Mouse (Mus musculus): ENCODE results near the gene Pias4. TPM values are rescaled to one million over a fixed set of nuclear protein-coding genes. Genes with fewer than 3 reads are reported as not detected.
A peak's percentile ranks its signal among the peaks of the same experiment; 100 is the strongest.

The Pias4 gene
- total RNA-seq, 2 experiments from 2014 or later, result 27.8 to 28.8 TPM

DNA sequence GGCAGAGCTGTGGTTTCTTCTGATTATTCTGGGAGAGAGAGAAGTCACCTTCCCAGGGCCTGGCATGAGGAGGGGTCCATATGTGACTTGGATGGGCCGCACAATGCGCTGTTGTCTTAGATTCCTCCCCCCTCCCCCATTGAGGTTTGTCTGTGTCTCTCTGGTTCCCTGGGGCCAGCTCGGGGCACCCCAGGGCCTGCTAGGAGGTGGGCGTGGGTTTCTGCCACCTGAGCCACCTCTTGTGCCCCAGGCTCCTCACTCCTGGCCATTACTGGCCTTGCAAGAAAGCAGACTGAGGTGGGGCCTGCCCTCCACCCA, 28.2 kb downstream of the Pias4 start:
- DNase-seq (ENCODE audit: low spot score in 2 of 2), result no peak

- DNase-seq (ENCODE audit: low spot score in 2 of 2), result no peak
Measured at GRCm38 (mm10) chr10:81138821-81139528, 28.7 kb downstream of the Pias4 start.

GRCm38 (mm10) chr10:81138131-81138782, 29.5 kb downstream of the Pias4 start:
- no peak for DNase-seq (ENCODE audit: low spot score in 2 of 2)

DNA sequence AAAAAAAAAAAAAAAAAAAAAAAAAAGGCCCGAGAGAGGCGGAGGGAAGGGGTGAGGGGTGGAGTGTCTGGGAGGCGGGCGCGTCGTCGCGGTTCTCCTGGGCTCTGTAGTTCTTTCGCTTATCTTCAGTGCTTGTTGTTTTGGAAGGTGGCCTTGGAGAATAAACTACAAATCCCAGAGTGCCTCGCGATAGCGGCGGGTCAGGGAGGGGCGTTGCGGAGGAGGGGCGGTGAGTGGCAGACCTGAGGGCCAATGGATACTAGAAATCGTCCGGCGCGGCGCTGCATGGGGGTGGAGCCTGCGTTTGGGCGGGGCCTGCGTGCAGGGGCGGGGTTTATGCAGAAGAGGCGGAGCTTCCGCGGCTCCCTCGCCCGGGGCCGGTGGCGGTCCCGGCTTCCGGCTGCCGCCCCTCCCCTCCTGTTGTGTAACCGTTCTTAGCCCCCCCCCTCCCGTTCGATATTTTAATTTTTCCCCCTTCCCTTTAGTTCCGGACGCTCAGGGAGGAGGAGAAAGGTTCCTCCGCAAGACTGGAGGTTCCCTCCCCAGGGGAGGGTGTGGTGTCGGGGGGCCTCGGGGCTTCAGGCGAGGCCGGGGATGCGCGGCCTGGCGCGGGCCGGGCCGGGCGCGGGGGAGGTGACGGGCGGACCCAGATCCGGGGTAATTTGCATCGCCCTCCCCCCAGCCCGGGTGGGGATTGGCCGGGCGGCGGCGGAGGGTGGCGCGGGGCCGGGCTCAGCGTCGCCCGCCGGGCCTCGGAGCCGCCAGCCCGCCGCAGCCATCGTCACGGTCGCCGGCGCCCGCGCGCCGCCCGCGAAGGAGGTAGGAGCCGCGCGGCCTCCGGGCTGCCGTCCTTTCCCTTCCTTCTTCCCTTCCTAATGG, 30.2 kb downstream of the Pias4 start:
- peak; percentile 100 for DNase-seq (ENCODE audit: low spot score in 2 of 2)

DNA sequence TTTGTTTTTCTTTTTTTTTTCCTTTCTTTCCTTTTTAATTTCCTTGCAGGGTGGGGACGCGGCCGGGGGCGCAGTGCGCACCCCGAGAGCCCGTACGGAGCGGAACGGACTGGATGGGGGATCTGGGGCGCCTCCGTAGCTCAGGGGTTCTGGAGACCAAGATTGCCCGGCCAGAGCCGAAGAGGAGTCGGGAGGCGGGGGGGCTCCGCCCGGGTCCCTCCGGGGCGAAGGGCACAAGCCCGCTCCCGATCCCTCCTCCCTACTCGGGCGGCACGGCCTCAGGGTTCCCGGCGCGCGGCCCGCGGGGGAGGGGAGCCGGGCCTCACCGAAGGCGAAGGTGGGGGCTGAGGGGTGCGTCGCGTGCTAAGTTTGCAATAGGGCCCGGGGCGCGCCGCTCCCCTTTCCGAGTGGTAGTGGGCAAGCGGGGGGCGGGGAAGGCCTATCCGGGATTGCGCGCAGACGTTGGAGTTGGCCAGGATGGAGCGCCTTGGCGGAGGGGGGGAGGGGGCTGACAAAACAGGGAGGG, 31.0 kb downstream of the Pias4 start:
- peak; percentile 67 to 74 for DNase-seq (ENCODE audit: low spot score in 2 of 2)

- DNase-seq (ENCODE audit: low spot score in 2 of 2), result peak; percentile 60 to 76
Measured at GRCm38 (mm10) chr10:81135831-81136705, 31.7 kb downstream of the Pias4 start.

GRCm38 (mm10) chr10:81134966-81135681, 32.6 kb downstream of the Pias4 start, which contains the start of gene Zbtb7a:
TSS of gene Zbtb7a (plus strand) at chr10:81135220.
- peak; percentile 53 to 60 for DNase-seq (ENCODE audit: low spot score in 2 of 2)

GRCm38 (mm10) chr10:81134181-81134587, 33.5 kb downstream of the Pias4 start:
- no peak for DNase-seq (ENCODE audit: low spot score in 2 of 2)

DNA sequence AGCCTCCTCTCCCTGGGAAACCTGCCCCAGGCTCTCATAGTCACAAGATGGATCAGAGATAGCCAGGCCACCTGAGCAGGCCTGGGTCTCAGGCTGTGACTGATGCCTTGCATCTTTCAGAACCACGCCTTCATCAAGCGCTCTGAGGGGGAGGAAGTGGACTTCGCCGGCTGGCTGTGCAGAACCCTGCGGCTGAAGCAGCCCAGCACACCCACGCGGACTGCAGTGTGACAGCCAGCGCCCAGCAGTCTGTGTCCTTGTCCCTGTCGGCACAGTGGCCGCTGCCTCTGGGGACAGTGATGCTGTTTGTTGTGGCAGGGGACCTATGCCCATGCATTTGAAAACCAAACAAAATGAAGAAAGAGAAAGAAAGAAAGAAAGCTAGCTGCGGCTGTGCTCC, 44.2 kb downstream of the Pias4 start:
- DNase-seq (ENCODE audit: low spot score in 2 of 2), result peak; percentile 50 to 71

DNA sequence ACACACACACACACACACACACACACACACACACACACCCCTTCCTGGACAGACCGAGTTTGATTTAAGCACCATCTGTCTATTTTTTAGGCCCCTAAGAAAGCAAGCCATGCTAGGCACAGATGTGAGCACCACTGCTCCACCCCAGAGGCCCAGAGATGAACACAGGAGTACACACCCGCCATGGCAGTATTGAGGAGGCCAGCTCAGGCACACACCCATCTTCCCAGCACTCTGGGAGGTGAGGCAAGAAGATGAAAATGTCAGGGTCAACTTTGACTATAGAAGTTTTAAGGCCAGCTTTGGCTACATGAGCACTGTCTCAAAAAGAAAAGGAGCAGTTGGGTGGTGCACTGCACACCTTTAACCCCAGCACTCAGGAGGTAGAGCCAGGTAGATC, 44.8 kb downstream of the Pias4 start:
- DNase-seq (ENCODE audit: low spot score in 2 of 2), result no peak

DNA sequence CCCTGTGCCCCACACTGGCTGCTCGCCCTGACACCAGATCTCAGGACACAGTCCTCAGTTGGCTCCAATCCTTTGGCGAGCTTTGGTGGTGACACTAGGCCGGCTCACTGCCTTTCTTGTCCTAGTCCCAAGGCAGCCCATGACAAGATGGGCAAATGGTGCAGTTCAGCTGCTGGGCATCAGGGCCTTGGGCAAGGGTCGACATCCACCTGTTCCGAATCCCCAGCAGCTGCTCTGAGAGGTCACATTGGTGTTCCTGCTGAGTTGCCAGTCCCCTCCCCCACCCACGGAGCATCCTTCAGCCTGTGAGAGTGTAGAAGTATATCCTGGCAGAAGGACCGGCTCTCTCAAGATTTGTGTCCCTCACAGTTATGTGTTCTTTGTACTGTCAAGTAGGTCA, 47.1 kb downstream of the Pias4 start:
- no peak for DNase-seq (ENCODE audit: low spot score in 2 of 2)

DNA sequence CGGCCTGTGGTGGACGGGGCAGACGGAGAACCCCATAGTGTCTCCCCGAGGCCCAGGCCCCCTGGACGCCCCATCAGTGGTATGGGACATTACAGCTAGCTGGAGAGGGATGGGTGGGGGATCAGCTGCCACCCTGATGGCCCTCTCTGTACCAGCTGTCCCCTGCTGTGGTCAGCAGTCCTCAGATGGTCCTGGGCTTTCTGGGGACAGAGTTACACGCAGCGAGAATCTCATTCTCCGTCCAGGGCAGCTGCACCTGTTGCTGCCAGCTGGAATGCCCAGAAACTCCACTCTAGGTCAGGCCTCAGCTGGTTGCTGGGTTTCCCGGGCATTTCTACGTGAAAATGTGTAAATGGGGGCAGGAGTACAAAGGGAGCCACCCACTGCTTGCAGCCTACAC, 48.1 kb downstream of the Pias4 start:
- no peak for DNase-seq (ENCODE audit: low spot score in 2 of 2)

GRCm38 (mm10) chr10:81112946-81113345, 54.8 kb downstream of the Pias4 start:
- DNase-seq (ENCODE audit: low spot score in 2 of 2), result no peak

DNA sequence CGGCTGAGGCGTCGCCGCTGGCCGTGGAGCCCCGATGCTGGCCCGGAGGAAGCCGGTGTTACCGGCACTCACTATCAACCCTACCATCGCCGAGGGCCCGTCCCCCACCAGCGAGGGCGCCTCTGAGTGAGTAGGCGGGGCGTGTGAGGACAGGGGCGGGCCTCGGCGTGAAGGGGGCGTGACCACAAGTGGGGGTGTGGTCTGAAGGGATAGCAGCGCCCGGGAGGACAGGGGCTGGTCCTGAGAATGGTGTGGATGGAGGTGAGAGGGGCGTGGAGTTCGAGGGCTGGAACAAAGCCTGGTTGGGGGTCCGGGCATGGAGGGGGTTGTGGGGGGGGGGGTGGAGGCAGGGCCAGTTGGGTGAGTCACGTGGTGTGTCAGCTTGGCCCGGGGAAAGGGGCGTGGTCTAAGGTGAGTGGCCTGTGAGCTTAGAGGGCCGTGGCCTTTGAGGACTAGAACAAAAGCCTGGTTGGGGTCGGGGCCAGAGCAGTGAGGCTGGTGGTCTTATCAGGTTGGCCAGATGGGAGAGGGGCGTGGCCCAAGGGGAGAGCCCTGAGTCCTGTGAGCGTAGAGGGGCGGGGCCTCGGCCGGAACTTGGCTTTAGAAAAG, 61.5 kb downstream of the Pias4 start:
- DNase-seq (ENCODE audit: low spot score in 2 of 2), result peak; percentile 68 to 74

GRCm38 (mm10) chr10:81105565-81106112, 62.1 kb downstream of the Pias4 start, which contains the start of gene Map2k2:
TSS of gene Map2k2 (plus strand) at chr10:81105915.
- DNase-seq (ENCODE audit: low spot score in 2 of 2), result peak; percentile 96
